Mouse (Mus musculus) CH12.LX (cell line): ENCODE data around the gene Gfpt1.

Source experiments
- BHLHE40 ChIP-seq: IDR thresholded peaks from 2 replicates; pipeline ENCODE4 v1.6.1; 2011; ENCODE audit warnings: mild to moderate bottlenecking, low read depth, low read length, improper control_type of control experiment
- CTCF ChIP-seq, 2 experiments: IDR thresholded peaks in 1 of 2; conservative IDR thresholded peaks in 1 of 2; 2 replicates each; pipeline ENCODE4 v1.5.1; 2011 to 2012; ENCODE audit warnings: low read depth in 2 of 2, low read length in 2 of 2, improper control_type of control experiment in 1 of 2, inconsistent platforms in 1 of 2, mild to moderate bottlenecking in 1 of 2, moderate library complexity in 1 of 2
- EP300 ChIP-seq: IDR thresholded peaks from 2 replicates; pipeline ENCODE4 v1.6.1; 2011; ENCODE audit warnings: low read length, improper control_type of control experiment
- HCFC1 ChIP-seq: IDR thresholded peaks from 2 replicates; pipeline ENCODE4 v1.6.1; 2012; ENCODE audit warnings: low read depth, mild to moderate bottlenecking, inconsistent platforms, low read length, improper control_type of control experiment
- MAX ChIP-seq: IDR thresholded peaks from 2 replicates; pipeline ENCODE4 v1.6.1; 2011; ENCODE audit warnings: low read length, improper control_type of control experiment
- MAZ ChIP-seq: IDR thresholded peaks from 2 replicates; pipeline ENCODE4 v1.6.1; 2012; ENCODE audit warnings: low read depth, mild to moderate bottlenecking, inconsistent platforms, low read length, improper control_type of control experiment, moderate library complexity
- UBTF ChIP-seq: IDR thresholded peaks from 2 replicates; pipeline ENCODE4 v1.6.1; 2012; ENCODE audit warnings: low read depth, mild to moderate bottlenecking, inconsistent platforms, low read length, improper control_type of control experiment, moderate library complexity
- USF1 ChIP-seq: IDR thresholded peaks from 2 replicates; pipeline ENCODE4 v1.6.1; 2014; ENCODE audit warnings: low read depth, mild to moderate bottlenecking, inconsistent platforms, low read length, improper control_type of control experiment

GRCm38 (mm10) chr6:86996629-86997307 lies 45.9 kb upstream of the Gfpt1 start:
- TF ChIP-seq EP300 (no peak), CTCF (conservative IDR thresholded peaks at IDR 0.05 in 1 of 2, IDR thresholded peaks at IDR 0.05 in 1 of 2; ENCODE audit: low read depth in 2 of 2, low read length in 2 of 2) (no peak), USF1 (no peak), MAZ (no peak), BHLHE40 (no peak), UBTF (no peak), MAX (no peak), HCFC1 (no peak)
